Mouse (Mus musculus) lung, embryonic 14.5 days (tissue): ENCODE results near the gene Urad. TPM values are rescaled to one million over a fixed set of nuclear protein-coding genes. Genes with fewer than 3 reads are reported as not detected.

Experiments used
- ATAC-seq: fragments of 200-750 bp; cut with Nextera tagmentation; 2 replicates; pipeline ENCODE4 v1.8.0; 2017; ENCODE audit warnings: mild to moderate bottlenecking, moderate TSS enrichment, moderate library complexity; ENCODE audit not compliant: insufficient read depth
- DNase-seq: peaks from one replicate; pipeline ENCODE4 v3.0.0-alpha.2; 2015
- H3K27ac ChIP-seq: fragments of 300-500 bp; sonication (generic); 2 replicates; pipeline ENCODE4 v1.5.1; 2014; ENCODE audit warnings: low read depth, mild to moderate bottlenecking, moderate library complexity
- H3K27me3 ChIP-seq: fragments of 300-500 bp; sonication (generic); 2 replicates; pipeline ENCODE4 v1.6.1; 2014; ENCODE audit warnings: low read length, control low read depth; ENCODE audit not compliant: insufficient read depth
- H3K36me3 ChIP-seq: fragments of 300-500 bp; sonication (generic); 2 replicates; pipeline ENCODE4 v1.6.1; 2014; ENCODE audit warnings: control low read depth; ENCODE audit not compliant: insufficient read depth
- H3K4me1 ChIP-seq: fragments of 300-500 bp; sonication (generic); 2 replicates; pipeline ENCODE4 v1.6.1; 2014; ENCODE audit warnings: antibody characterized with exemption, control low read depth; ENCODE audit not compliant: insufficient read depth
- H3K4me2 ChIP-seq: fragments of 300-500 bp; sonication (generic); 2 replicates; pipeline ENCODE4 v1.6.1; 2014; ENCODE audit warnings: mild to moderate bottlenecking
- H3K4me3 ChIP-seq: fragments of 300-500 bp; sonication (generic); 2 replicates; pipeline ENCODE4 v1.5.1; 2014; ENCODE audit warnings: low read depth, low read length
- H3K9ac ChIP-seq: fragments of 300-500 bp; sonication (generic); 2 replicates; pipeline ENCODE4 v1.6.1; 2014
- H3K9me3 ChIP-seq: fragments of 300-500 bp; sonication (generic); 2 replicates; pipeline ENCODE4 v1.6.1; 2016; ENCODE audit warnings: low read depth, low read length, control low read depth
- CTCF ChIP-seq: IDR thresholded peaks from 2 replicates; pipeline ENCODE4 v1.5.1; 2016; ENCODE audit warnings: antibody characterized with exemption, low read depth
- WGBS: fragments of 180-500 bp; shearing (Covaris S2); extraction: QIAGEN DNeasy Blood & Tissue Kit; methylation state at CpG from one replicate; pipeline ENCODE4 v1.1.7; 2014; 5-methylcytosine and 5-hydroxymethylcytosine counted together
- polyA plus RNA-seq: library from polyadenylated mRNA; unstranded; fragments of >200 nt; fragmentation: Nextera tagmentation; extraction: Ambion mirVana; gene quantifications from 2 replicates; pipeline ENCODE4 v1.2.1, GENCODE M21; 2014

Gene Urad
- polyA plus RNA-seq, 1 experiment from 2014 or later, result not detected

DNA sequence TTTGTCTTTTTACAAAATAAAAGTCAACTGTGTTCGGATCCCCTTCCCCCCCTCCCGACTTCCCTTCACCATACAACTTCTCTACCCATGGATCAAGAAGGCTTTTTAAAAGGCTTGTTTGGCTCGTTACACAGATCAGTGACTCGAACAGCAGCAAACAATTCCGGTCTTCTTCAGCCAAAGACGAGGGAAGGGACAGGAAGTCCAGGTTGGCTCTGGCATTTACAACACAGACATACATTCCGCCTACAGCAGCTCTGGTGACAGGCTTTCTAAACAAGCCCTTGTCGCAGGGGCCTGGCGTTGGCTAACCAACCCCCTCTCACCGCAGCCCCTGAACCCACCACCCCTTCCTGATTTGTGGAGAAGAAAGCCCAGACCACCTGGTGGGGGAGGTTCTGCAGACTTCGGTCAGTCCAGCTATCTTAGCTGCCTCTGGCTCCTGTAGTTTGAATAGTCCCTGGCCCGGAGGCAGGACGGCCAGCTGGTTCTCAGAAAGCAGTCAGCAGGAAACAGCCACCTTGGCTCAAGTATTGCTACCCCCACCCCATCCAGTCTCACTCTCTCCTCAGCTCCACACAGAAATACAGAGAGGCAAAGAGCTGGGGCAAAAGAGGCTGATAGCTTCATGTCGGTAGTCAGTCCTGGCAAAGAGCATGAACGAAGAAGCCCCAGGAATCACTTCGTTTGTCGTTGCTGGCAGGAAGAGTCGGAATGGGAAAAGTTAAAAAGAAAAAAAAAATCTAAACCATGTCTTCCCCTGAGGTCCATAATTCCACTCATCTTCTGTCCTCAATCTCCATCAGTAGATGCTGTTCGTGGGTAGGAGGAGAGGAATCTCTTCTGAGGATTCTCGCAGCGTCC is 21.1 kb downstream of the Urad start:
- no peaks in the 10 kb centered on the region for H3K36me3 ChIP-seq
- peaks cover 98% of the 10 kb centered on the region for H3K27me3 ChIP-seq
- TF ChIP-seq CTCF, result no peak
- no peak overlapping the region for H3K9ac ChIP-seq
- 4% methylated on average over 21 of the region's 21 CpGs for WGBS
- no peak overlapping the region for H3K27ac ChIP-seq
- no peak overlapping the region for H3K4me2 ChIP-seq
- no peak overlapping the region for H3K4me3 ChIP-seq
- H3K9me3 ChIP-seq, result no peaks in the 10 kb centered on the region
- DNase-seq (no peak), ATAC-seq (no peak)
- 0 out of 2 replicates have a peak, but pooled peaks cover 3% of the 10 kb centered on the region for H3K4me1 ChIP-seq

- ATAC-seq (peak; percentile 33; the same call in 1 of the 2 replicates), DNase-seq (no peak)
- Histone ChIP-seq H3K4me1 (0 out of 2 replicates have a peak, but pooled peaks cover 3% of the 10 kb centered on the region), H3K36me3 (no peaks in the 10 kb centered on the region), H3K4me3 (peak overlapping the region; percentile 24), H3K4me2 (peak overlapping the region; percentile 56), H3K9ac (no peak overlapping the region), H3K27ac (no peak overlapping the region), H3K27me3 (peaks cover 95% of the 10 kb centered on the region), H3K9me3 (no peaks in the 10 kb centered on the region)
- 6% methylated on average over 4 of the region's 4 CpGs for WGBS
- no peak for TF ChIP-seq CTCF
Measured at GRCm38 (mm10) chr5:147300001-147300363, 22.3 kb downstream of the Urad start.

DNA sequence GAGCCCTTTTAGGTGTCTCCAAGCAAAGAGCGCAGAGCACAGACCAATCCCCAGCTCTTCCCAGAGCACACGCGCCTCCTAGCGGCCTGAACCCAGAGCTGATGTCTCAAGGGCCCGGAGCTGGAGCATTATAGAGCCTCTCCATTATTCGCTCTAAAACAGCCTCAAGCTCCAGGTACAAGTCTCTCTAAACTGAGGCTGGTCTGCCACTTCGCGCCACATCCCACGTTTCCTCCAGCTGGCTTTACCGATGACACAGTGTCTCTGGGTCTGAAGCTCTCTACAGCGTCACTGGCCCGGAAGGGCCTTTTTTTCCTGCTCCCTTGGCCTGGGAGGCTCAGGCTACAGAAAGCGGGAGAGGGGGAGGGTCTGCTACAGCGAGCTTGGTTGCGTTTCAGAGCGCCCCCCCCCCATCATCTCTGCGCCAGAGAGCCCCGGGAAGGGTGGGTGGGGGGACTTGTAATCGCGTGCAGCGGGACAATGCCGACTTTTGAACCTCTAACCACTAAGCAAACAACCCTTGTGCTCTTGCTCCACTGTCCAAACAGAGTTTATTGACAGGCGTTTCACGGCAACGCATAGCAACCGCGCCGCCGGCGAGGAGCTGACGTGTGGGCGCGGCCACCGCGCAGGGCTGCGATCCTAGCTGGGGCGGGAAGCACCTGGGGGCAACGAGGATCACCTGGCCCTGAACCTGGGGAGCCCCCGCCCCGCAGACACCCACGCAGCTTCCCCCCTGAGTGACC is 22.8 kb downstream of the Urad start:
- peaks cover 95% of the 10 kb centered on the region for H3K27me3 ChIP-seq
- 0 out of 2 replicates have a peak, but pooled peaks cover 3% of the 10 kb centered on the region for H3K4me1 ChIP-seq
- no peaks in the 10 kb centered on the region for H3K9me3 ChIP-seq
- WGBS, result under 1% methylated on average over 41 of the region's 41 CpGs
- no peak overlapping the region for H3K27ac ChIP-seq
- peak overlapping the region; percentile 56 for H3K4me2 ChIP-seq
- no peaks in the 10 kb centered on the region for H3K36me3 ChIP-seq
- H3K9ac ChIP-seq, result no peak overlapping the region
- TF ChIP-seq CTCF, result peak; percentile 76
- DNase-seq (peak; percentile 88), ATAC-seq (peak; percentile 83)
- H3K4me3 ChIP-seq, result peak overlapping the region; percentile 24

DNA sequence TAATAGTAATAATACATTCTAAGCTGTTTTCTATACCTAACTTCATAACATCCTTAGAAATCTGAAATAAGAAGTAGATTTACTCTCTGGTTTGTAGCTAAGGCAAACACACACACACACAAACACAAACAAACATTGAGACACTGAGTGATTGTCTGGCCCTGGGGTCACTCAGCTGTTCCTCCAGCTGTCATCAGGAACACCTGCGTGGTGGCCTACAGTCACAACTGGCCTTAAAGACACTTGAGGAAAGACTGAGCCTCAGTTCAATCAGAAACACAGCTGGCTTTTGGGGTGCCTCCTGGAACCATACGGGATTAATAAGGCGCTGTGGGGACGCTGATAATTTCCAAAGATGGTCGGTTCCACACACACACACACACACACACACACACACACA is 25.0 kb downstream of the Urad start:
- Histone ChIP-seq H3K27ac (no peak overlapping the region), H3K4me1 (0 out of 2 replicates have a peak, but pooled peaks cover 3% of the 10 kb centered on the region), H3K4me2 (no peak overlapping the region), H3K27me3 (peaks cover 95% of the 10 kb centered on the region), H3K9ac (no peak overlapping the region), H3K36me3 (no peaks in the 10 kb centered on the region), H3K9me3 (no peaks in the 10 kb centered on the region), H3K4me3 (no peak overlapping the region)
- ATAC-seq (no peak), DNase-seq (no peak)
- TF ChIP-seq CTCF, result no peak
- WGBS, result 57% methylated on average over 5 of the region's 5 CpGs

- H3K4me3 ChIP-seq, result no peak overlapping the region
- TF ChIP-seq CTCF, result peak; percentile 53
- H3K4me1 ChIP-seq, result no peaks in the 10 kb centered on the region
- no peaks in the 10 kb centered on the region for H3K36me3 ChIP-seq
- no peak for DNase-seq
- H3K9ac ChIP-seq, result no peak overlapping the region
- H3K27ac ChIP-seq, result no peak overlapping the region
- no peaks in the 10 kb centered on the region for H3K9me3 ChIP-seq
- 12% methylated on average over 20 of the region's 20 CpGs for WGBS
- H3K27me3 ChIP-seq, result peaks cover 71% of the 10 kb centered on the region
- ATAC-seq, result no peak
- no peak overlapping the region for H3K4me2 ChIP-seq
Measured at GRCm38 (mm10) chr5:147294121-147294520, 28.1 kb downstream of the Urad start.

DNA sequence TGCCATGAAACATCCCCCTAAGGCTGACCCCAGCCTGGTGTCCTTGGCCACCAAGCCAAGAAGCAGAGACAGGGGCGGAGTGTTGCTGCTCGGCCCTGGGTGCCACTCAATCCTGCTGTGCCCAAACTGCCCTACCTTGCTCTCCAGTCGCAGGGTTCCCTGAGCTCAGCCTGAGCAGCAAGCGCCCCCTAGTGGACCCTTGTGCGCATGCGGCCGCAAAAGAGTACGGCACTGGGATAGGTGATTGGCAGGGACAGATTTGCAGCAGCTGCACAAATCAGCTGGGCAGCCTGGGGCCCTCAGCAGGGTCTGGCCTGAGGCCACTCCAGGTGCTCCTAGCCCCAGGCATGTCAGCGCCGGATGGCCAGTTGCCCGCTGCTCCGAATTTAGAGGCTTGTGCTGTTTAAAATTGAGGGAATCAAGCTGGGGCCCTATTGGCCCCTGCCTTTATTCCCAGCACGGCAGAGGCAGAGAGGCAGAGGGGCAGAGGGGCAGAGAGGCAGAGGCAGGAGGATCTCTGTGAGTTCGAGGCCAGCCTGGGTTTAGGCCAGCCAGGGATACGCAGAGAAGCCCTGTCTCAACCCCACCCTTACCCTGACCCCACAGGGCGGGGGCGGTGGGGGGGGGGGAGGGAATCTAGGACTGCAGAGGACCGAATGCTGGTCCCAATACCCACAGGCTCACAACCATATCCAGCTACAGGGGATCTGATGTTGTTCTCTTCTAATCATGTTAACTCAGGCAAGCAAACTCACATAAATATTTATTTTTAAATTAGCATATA is 28.9 kb downstream of the Urad start:
- no peaks in the 10 kb centered on the region for H3K9me3 ChIP-seq
- DNase-seq (peak; percentile 91), ATAC-seq (peak; percentile 63)
- no peaks in the 10 kb centered on the region for H3K36me3 ChIP-seq
- no peak overlapping the region for H3K27ac ChIP-seq
- no peak overlapping the region for H3K9ac ChIP-seq
- H3K4me2 ChIP-seq, result no peak overlapping the region
- H3K4me3 ChIP-seq, result no peak overlapping the region
- peak; percentile 97 for TF ChIP-seq CTCF
- peaks cover 63% of the 10 kb centered on the region for H3K27me3 ChIP-seq
- 17% methylated on average over 18 of the region's 18 CpGs for WGBS
- no peaks in the 10 kb centered on the region for H3K4me1 ChIP-seq
